Mouse (Mus musculus) liver, embryonic 14.5 days (tissue): ENCODE measurements around the gene BC048562. TPM values are rescaled to one million over a fixed set of nuclear protein-coding genes. Genes with fewer than 3 reads are reported as not detected.

Source experiments
- ATAC-seq: fragments of 200-750 bp; cut with Nextera tagmentation; 2 replicates; pipeline ENCODE4 v1.8.0; 2017; ENCODE audit warnings: moderate number of reproducible peaks, mild to moderate bottlenecking, moderate library complexity; ENCODE audit not compliant: insufficient read depth
- DNase-seq, 3 experiments: peaks; one replicate each; pipeline ENCODE4 v3.0.0-alpha.2; 2012 to 2013; ENCODE audit warnings: low read depth in 3 of 3, low spot score in 3 of 3
- H3K27ac ChIP-seq: fragments of 300-500 bp; sonication (generic); 2 replicates; pipeline ENCODE4 v1.5.1; 2014; ENCODE audit warnings: moderate library complexity, mild to moderate bottlenecking, control low read depth, inconsistent platforms
- H3K27me3 ChIP-seq: fragments of 300-500 bp; sonication (generic); 2 replicates; pipeline ENCODE4 v1.6.1; 2014; ENCODE audit warnings: mild to moderate bottlenecking, low read length, moderate library complexity; ENCODE audit not compliant: control insufficient read depth, insufficient read depth
- H3K36me3 ChIP-seq: fragments of 300-500 bp; sonication (generic); replicated peaks from 2 replicates; pipeline ENCODE4 v1.6.1; 2014; ENCODE audit warnings: low read depth; ENCODE audit not compliant: control insufficient read depth, insufficient read depth
- H3K4me1 ChIP-seq, 2 experiments: fragments of 200-500 bp in 1 of 2; fragments of 300-500 bp in 1 of 2; sonication (generic) in 1 of 2; replicated peaks; 2 replicates each; pipeline ENCODE4 v1.6.1; 2012 to 2014; ENCODE audit warnings: antibody characterized with exemption in 1 of 2, inconsistent platforms in 1 of 2, low read length in 1 of 2; ENCODE audit not compliant: control insufficient read depth in 2 of 2, insufficient read depth in 2 of 2
- H3K4me2 ChIP-seq: fragments of 300-500 bp; sonication (generic); 2 replicates; pipeline ENCODE4 v1.6.1; 2014; ENCODE audit warnings: low read depth, mild to moderate bottlenecking, control low read depth, moderate library complexity
- H3K4me3 ChIP-seq, 2 experiments: fragments of 200-500 bp in 1 of 2; fragments of 300-500 bp in 1 of 2; sonication (generic) in 1 of 2; 2 replicates each; pipeline ENCODE4 v1.5.1; 2012 to 2014; ENCODE audit warnings: low read depth in 2 of 2, low read length in 2 of 2, mild to moderate bottlenecking in 2 of 2, control low read depth in 1 of 2, inconsistent platforms in 1 of 2, moderate library complexity in 1 of 2; ENCODE audit not compliant: insufficient read depth in 1 of 2
- H3K9ac ChIP-seq: fragments of 300-500 bp; sonication (generic); replicated peaks from 2 replicates; pipeline ENCODE4 v1.6.1; 2014; ENCODE audit warnings: mild to moderate bottlenecking, control low read depth, moderate library complexity
- H3K9me3 ChIP-seq: fragments of 300-500 bp; sonication (generic); 2 replicates; pipeline ENCODE4 v1.6.1; 2016; ENCODE audit warnings: low read length, mixed read lengths; ENCODE audit not compliant: control insufficient read depth
- CTCF ChIP-seq: IDR thresholded peaks from 2 replicates; pipeline ENCODE4 v1.5.1; 2016; ENCODE audit warnings: antibody characterized with exemption, low read depth, control low read depth
- EP300 ChIP-seq: IDR thresholded peaks from 2 replicates; pipeline ENCODE4 v1.6.1; 2016; ENCODE audit warnings: antibody characterized with exemption, low read depth
- WGBS: fragments of 180-500 bp; shearing (Covaris S2); extraction: QIAGEN DNeasy Blood & Tissue Kit; methylation state at CpG from one replicate; pipeline ENCODE4 v1.1.7; 2014; ENCODE audit not compliant: insufficient replicate concordance; 5-methylcytosine and 5-hydroxymethylcytosine counted together
- polyA plus RNA-seq, 2 experiments: library from polyadenylated mRNA; depleted of rRNA in 1 of 2; stranded (reverse) in 1 of 2; unstranded in 1 of 2; fragments of >200 nt; fragmentation: Nextera tagmentation in 1 of 2; extraction: Ambion mirVana in 1 of 2; gene quantifications; 2 replicates each; pipeline versions ENCODE4 v1.2.1 to v1.2.3; 2012 to 2014

BC048562 gene
- polyA plus RNA-seq, 2 experiments = not detected

GRCm38 (mm10) chr9:108492043-108492750 lies 55.9 kb downstream of the BC048562 start:
- DNase-seq (no peak), ATAC-seq (no peak)
- Histone ChIP-seq H3K27ac (peak overlapping the region; percentile 82), H3K9ac (peak overlapping the region; percentile 86), H3K9me3 (no peaks in the 10 kb centered on the region), H3K4me3 (peak overlapping the region; percentile 77 to 82), H3K27me3 (no peaks in the 10 kb centered on the region), H3K36me3 (peaks cover 48% of the 10 kb centered on the region), H3K4me2 (peak overlapping the region; percentile 90), H3K4me1 (peaks cover 7 to 8% of the 10 kb centered on the region in 2 experiments)
- 67% methylated on average over 16 of the region's 16 CpGs for WGBS
- TF ChIP-seq EP300 (no peak), CTCF (no peak)

GRCm38 (mm10) chr9:108493246-108493645 lies 57.0 kb downstream of the BC048562 start:
- no peak overlapping the region for H3K9ac ChIP-seq
- TF ChIP-seq CTCF = no peak
- no peak for TF ChIP-seq EP300
- no peak overlapping the region for H3K27ac ChIP-seq
- H3K4me3 ChIP-seq = no peak overlapping the region
- H3K4me1 ChIP-seq = peaks cover 7 to 8% of the 10 kb centered on the region in 2 experiments
- no peak for DNase-seq
- no peak overlapping the region for H3K4me2 ChIP-seq
- no peaks in the 10 kb centered on the region for H3K27me3 ChIP-seq
- 90% methylated on average over 8 of the region's 8 CpGs for WGBS
- H3K9me3 ChIP-seq = no peaks in the 10 kb centered on the region
- peaks cover 57% of the 10 kb centered on the region for H3K36me3 ChIP-seq
- ATAC-seq = no peak

GRCm38 (mm10) chr9:108494146-108494825 lies 58.0 kb downstream of the BC048562 start:
- Histone ChIP-seq H3K4me1 (peaks cover 7 to 8% of the 10 kb centered on the region in 2 experiments), H3K9ac (no peak overlapping the region), H3K36me3 (peaks cover 68% of the 10 kb centered on the region), H3K4me2 (no peak overlapping the region), H3K9me3 (no peaks in the 10 kb centered on the region), H3K4me3 (no peak overlapping the region), H3K27me3 (no peaks in the 10 kb centered on the region), H3K27ac (no peak overlapping the region)
- 90% methylated on average over 19 of the region's 19 CpGs for WGBS
- no peak for TF ChIP-seq CTCF
- no peak for TF ChIP-seq EP300
- ATAC-seq (no peak), DNase-seq (no peak)

- 74% methylated on average over 10 of the region's 10 CpGs for WGBS
- DNase-seq (no peak), ATAC-seq (no peak)
- Histone ChIP-seq H3K27ac (no peak overlapping the region), H3K4me2 (no peak overlapping the region), H3K9ac (no peak overlapping the region), H3K4me3 (no peak overlapping the region), H3K4me1 (peaks cover 7 to 8% of the 10 kb centered on the region in 2 experiments), H3K9me3 (no peaks in the 10 kb centered on the region), H3K36me3 (peaks cover 74% of the 10 kb centered on the region), H3K27me3 (no peaks in the 10 kb centered on the region)
- no peak for TF ChIP-seq EP300
- no peak for TF ChIP-seq CTCF
Measured at GRCm38 (mm10) chr9:108494905-108495304, 58.6 kb downstream of the BC048562 start.

Other genes with a start within 250 kb of the BC048562 start
- gene Bsn, start 246.1 kb upstream of the BC048562 start, polyA plus RNA-seq (2012; rRNA removed) = 0.86 and 1.1 TPM in 2 replicates
- 1.1 and 1.4 TPM in 2 replicates for gene Bsn, start 246.1 kb upstream of the BC048562 start, polyA plus RNA-seq (2014; fragmentation: Nextera tagmentation; extraction: Ambion mirVana)
- 4.8 and 5.3 TPM in 2 replicates for gene Dag1, start 172.5 kb upstream of the BC048562 start, polyA plus RNA-seq (2012; rRNA removed)
- 12.0 and 13.0 TPM in 2 replicates for gene Dag1, start 172.5 kb upstream of the BC048562 start, polyA plus RNA-seq (2014; fragmentation: Nextera tagmentation; extraction: Ambion mirVana)
- gene Nicn1, start 146.1 kb upstream of the BC048562 start, polyA plus RNA-seq (2012; rRNA removed) = 2.8 and 2.9 TPM in 2 replicates
- 4.3 and 6.2 TPM in 2 replicates for gene Nicn1, start 146.1 kb upstream of the BC048562 start, polyA plus RNA-seq (2014; fragmentation: Nextera tagmentation; extraction: Ambion mirVana)
- 6.1 and 7.5 TPM in 2 replicates for gene Amt, start 139.6 kb upstream of the BC048562 start, polyA plus RNA-seq (2012; rRNA removed)
- 7.2 and 7.7 TPM in 2 replicates for gene Amt, start 139.6 kb upstream of the BC048562 start, polyA plus RNA-seq (2014; fragmentation: Nextera tagmentation; extraction: Ambion mirVana)
- gene Rhoa, start 130.4 kb upstream of the BC048562 start, polyA plus RNA-seq (2012; rRNA removed) = 62.5 and 76.4 TPM in 2 replicates
- gene Rhoa, start 130.4 kb upstream of the BC048562 start, polyA plus RNA-seq (2014; fragmentation: Nextera tagmentation; extraction: Ambion mirVana) = 130 and 133 TPM in 2 replicates
- 10.4 and 10.6 TPM in 2 replicates for gene Tcta, start 130.3 kb upstream of the BC048562 start, polyA plus RNA-seq (2012; rRNA removed)
- gene Tcta, start 130.3 kb upstream of the BC048562 start, polyA plus RNA-seq (2014; fragmentation: Nextera tagmentation; extraction: Ambion mirVana) = 10.9 and 13.2 TPM in 2 replicates
- 3,084 and 3,741 TPM in 2 replicates for gene Gpx1, start 97.6 kb upstream of the BC048562 start, polyA plus RNA-seq (2012; rRNA removed)
- gene Gpx1, start 97.6 kb upstream of the BC048562 start, polyA plus RNA-seq (2014; fragmentation: Nextera tagmentation; extraction: Ambion mirVana) = 6,910 and 6,914 TPM in 2 replicates
- 29.2 and 38.5 TPM in 2 replicates for gene Usp4, start 88.6 kb upstream of the BC048562 start, polyA plus RNA-seq (2012; rRNA removed)
- gene Usp4, start 88.6 kb upstream of the BC048562 start, polyA plus RNA-seq (2014; fragmentation: Nextera tagmentation; extraction: Ambion mirVana) = 59.3 and 67.6 TPM in 2 replicates
- 0.47 and 0.49 TPM in 2 replicates for gene 1700102P08Rik, start 43.7 kb upstream of the BC048562 start, polyA plus RNA-seq (2012; rRNA removed)
- 0.45 and 0.52 TPM in 2 replicates for gene 1700102P08Rik, start 43.7 kb upstream of the BC048562 start, polyA plus RNA-seq (2014; fragmentation: Nextera tagmentation; extraction: Ambion mirVana)
- 0.12 and 0.20 TPM in 2 replicates for gene Ccdc36, start 8.0 kb upstream of the BC048562 start, polyA plus RNA-seq (2012; rRNA removed)
- 0.24 and 0.27 TPM in 2 replicates for gene Ccdc36, start 8.0 kb upstream of the BC048562 start, polyA plus RNA-seq (2014; fragmentation: Nextera tagmentation; extraction: Ambion mirVana)
- gene Ccdc71, start 24.0 kb downstream of the BC048562 start, polyA plus RNA-seq (2012; rRNA removed) = 8.6 and 9.7 TPM in 2 replicates
- 14.5 and 15.6 TPM in 2 replicates for gene Ccdc71, start 24.0 kb downstream of the BC048562 start, polyA plus RNA-seq (2014; fragmentation: Nextera tagmentation; extraction: Ambion mirVana)
- gene Klhdc8b, start 25.1 kb downstream of the BC048562 start, polyA plus RNA-seq (2012; rRNA removed) = 13.1 and 16.5 TPM in 2 replicates
- gene Klhdc8b, start 25.1 kb downstream of the BC048562 start, polyA plus RNA-seq (2014; fragmentation: Nextera tagmentation; extraction: Ambion mirVana) = 6.9 and 9.5 TPM in 2 replicates
- gene Lamb2, start 43.3 kb downstream of the BC048562 start, polyA plus RNA-seq (2012; rRNA removed) = 8.3 and 9.1 TPM in 2 replicates
- 4.3 and 5.8 TPM in 2 replicates for gene Lamb2, start 43.3 kb downstream of the BC048562 start, polyA plus RNA-seq (2014; fragmentation: Nextera tagmentation; extraction: Ambion mirVana)
- gene Usp19, start 54.1 kb downstream of the BC048562 start, polyA plus RNA-seq (2012; rRNA removed) = 33.9 and 36.0 TPM in 2 replicates
- 17.1 and 22.5 TPM in 2 replicates for gene Usp19, start 54.1 kb downstream of the BC048562 start, polyA plus RNA-seq (2014; fragmentation: Nextera tagmentation; extraction: Ambion mirVana)
- gene Qars, start 71.2 kb downstream of the BC048562 start, polyA plus RNA-seq (2012; rRNA removed) = 88.6 and 184 TPM in 2 replicates
- 61.3 and 65.8 TPM in 2 replicates for gene Qars, start 71.2 kb downstream of the BC048562 start, polyA plus RNA-seq (2014; fragmentation: Nextera tagmentation; extraction: Ambion mirVana)
- gene Qrich1, start 80.3 kb downstream of the BC048562 start, polyA plus RNA-seq (2012; rRNA removed) = 34.0 and 40.6 TPM in 2 replicates
- gene Qrich1, start 80.3 kb downstream of the BC048562 start, polyA plus RNA-seq (2014; fragmentation: Nextera tagmentation; extraction: Ambion mirVana) = 39.8 and 46.3 TPM in 2 replicates
- gene Impdh2, start 123.8 kb downstream of the BC048562 start, polyA plus RNA-seq (2012; rRNA removed) = 86.6 and 117 TPM in 2 replicates
- 104 and 117 TPM in 2 replicates for gene Impdh2, start 123.8 kb downstream of the BC048562 start, polyA plus RNA-seq (2014; fragmentation: Nextera tagmentation; extraction: Ambion mirVana)
- 8.9 and 12.1 TPM in 2 replicates for gene Ndufaf3, start 131.0 kb downstream of the BC048562 start, polyA plus RNA-seq (2012; rRNA removed)
- 36.1 and 36.9 TPM in 2 replicates for gene Ndufaf3, start 131.0 kb downstream of the BC048562 start, polyA plus RNA-seq (2014; fragmentation: Nextera tagmentation; extraction: Ambion mirVana)
- gene Dalrd3, start 133.4 kb downstream of the BC048562 start, polyA plus RNA-seq (2012; rRNA removed) = 43.8 and 48.0 TPM in 2 replicates
- 26.4 and 33.6 TPM in 2 replicates for gene Dalrd3, start 133.4 kb downstream of the BC048562 start, polyA plus RNA-seq (2014; fragmentation: Nextera tagmentation; extraction: Ambion mirVana)
- gene Wdr6, start 142.3 kb downstream of the BC048562 start, polyA plus RNA-seq (2012; rRNA removed) = 8.4 and 9.4 TPM in 2 replicates
- gene Wdr6, start 142.3 kb downstream of the BC048562 start, polyA plus RNA-seq (2014; fragmentation: Nextera tagmentation; extraction: Ambion mirVana) = 8.4 and 11.1 TPM in 2 replicates
- 0.52 and 0.54 TPM in 2 replicates for gene P4htm, start 161.2 kb downstream of the BC048562 start, polyA plus RNA-seq (2012; rRNA removed)
- gene P4htm, start 161.2 kb downstream of the BC048562 start, polyA plus RNA-seq (2014; fragmentation: Nextera tagmentation; extraction: Ambion mirVana) = 0.25 and 0.67 TPM in 2 replicates
- gene Arih2, start 212.9 kb downstream of the BC048562 start, polyA plus RNA-seq (2012; rRNA removed) = 15.3 and 17.7 TPM in 2 replicates
- 18.0 and 22.0 TPM in 2 replicates for gene Arih2, start 212.9 kb downstream of the BC048562 start, polyA plus RNA-seq (2014; fragmentation: Nextera tagmentation; extraction: Ambion mirVana)
- 5.8 and 8.6 TPM in 2 replicates for gene Slc25a20, start 225.6 kb downstream of the BC048562 start, polyA plus RNA-seq (2012; rRNA removed)
- gene Slc25a20, start 225.6 kb downstream of the BC048562 start, polyA plus RNA-seq (2014; fragmentation: Nextera tagmentation; extraction: Ambion mirVana) = 12.3 and 14.0 TPM in 2 replicates